Mouse (Mus musculus) regulatory T cell (primary cell): Measurements from ENCODE around the gene Chmp1a.
"Not testable (repeated sequence)": the region's sequence is repeated elsewhere in the genome, so short reads cannot be mapped to it uniquely, and the experiment has no call there.

Experiments
- in situ Hi-C: fragments of 300-600 bp; cut with MboI, MseI; formaldehyde crosslinking; loops from one replicate; pipeline ENCODE4 v1.15.1; 2025; ENCODE audit warnings: high pct_unique_total_duplicates

The Chmp1a gene

GRCm38 (mm10) chr8:123212321-123213117, at the start of gene Chmp1a, which contains the start of gene Spata33:
Gene Chmp1a, minus strand, starts transcription at chr8:123212763.
Gene Spata33, plus strand, starts transcription at chr8:123212832.
- in situ Hi-C loops, result no loop called here

- in situ Hi-C loops, result not testable (repeated sequence)
Measured at GRCm38 (mm10) chr8:123257593-123257992, 45.0 kb upstream of the Chmp1a start.

GRCm38 (mm10) chr8:123257114-123257513, 44.6 kb upstream of the Chmp1a start:
- in situ Hi-C loops, result no loop called here

GRCm38 (mm10) chr8:123255170-123255569, 42.6 kb upstream of the Chmp1a start:
- in situ Hi-C loops, result no loop called here

- in situ Hi-C loops, result no loop called here
Measured at GRCm38 (mm10) chr8:123254099-123254885, 41.7 kb upstream of the Chmp1a start, which contains the start of the genes Zfp276 and Vps9d1. Gene Zfp276, plus strand, starts transcription at chr8:123254195. Gene Vps9d1, minus strand, starts transcription at chr8:123254348.

- in situ Hi-C loops, result no loop called here
Measured at GRCm38 (mm10) chr8:123253451-123254098, 41.0 kb upstream of the Chmp1a start.

GRCm38 (mm10) chr8:123252925-123253324, 40.4 kb upstream of the Chmp1a start:
- in situ Hi-C loops, result no loop called here

GRCm38 (mm10) chr8:123250940-123251339, 38.4 kb upstream of the Chmp1a start:
- in situ Hi-C loops, result no loop called here

- in situ Hi-C loops, result loop anchor here (25.0 kb wide), 1 partner anchor 1386 kb away; no protein-coding TSS in a partner anchor
Measured at GRCm38 (mm10) chr8:123248596-123248995, 36.0 kb upstream of the Chmp1a start.

GRCm38 (mm10) chr8:123247748-123248147, 35.2 kb upstream of the Chmp1a start:
- in situ Hi-C loops, result loop anchor here (25.0 kb wide), 1 partner anchor 1385 kb away; no protein-coding TSS in a partner anchor

- in situ Hi-C loops, result loop anchor here (25.0 kb wide), 1 partner anchor 1383 kb away; no protein-coding TSS in a partner anchor
Measured at GRCm38 (mm10) chr8:123245543-123245942, 33.0 kb upstream of the Chmp1a start.

GRCm38 (mm10) chr8:123244382-123244781, 31.8 kb upstream of the Chmp1a start:
- in situ Hi-C loops, result loop anchor here (25.0 kb wide), 1 partner anchor 1382 kb away; no protein-coding TSS in a partner anchor

- in situ Hi-C loops, result loop anchor here (25.0 kb wide), 1 partner anchor 1381 kb away; no protein-coding TSS in a partner anchor
Measured at GRCm38 (mm10) chr8:123243053-123243452, 30.5 kb upstream of the Chmp1a start.

- in situ Hi-C loops, result loop anchor here (25.0 kb wide), 1 partner anchor 1380 kb away; no protein-coding TSS in a partner anchor
Measured at GRCm38 (mm10) chr8:123242107-123242923, 29.8 kb upstream of the Chmp1a start.

- in situ Hi-C loops, result loop anchor here (25.0 kb wide), 1 partner anchor 1377 kb away; no protein-coding TSS in a partner anchor
Measured at GRCm38 (mm10) chr8:123239398-123239797, 26.8 kb upstream of the Chmp1a start.

- in situ Hi-C loops, result loop anchor here (25.0 kb wide), 1 partner anchor 1374 kb away; no protein-coding TSS in a partner anchor
Measured at GRCm38 (mm10) chr8:123235520-123236497, 23.2 kb upstream of the Chmp1a start, which contains the start of gene Spata2l. Gene Spata2l, minus strand, starts transcription at chr8:123236233.

- in situ Hi-C loops, result loop anchor here (25.0 kb wide), 1 partner anchor 1373 kb away; no protein-coding TSS in a partner anchor
Measured at GRCm38 (mm10) chr8:123234918-123235519, 22.5 kb upstream of the Chmp1a start.

GRCm38 (mm10) chr8:123233760-123234159, 21.2 kb upstream of the Chmp1a start:
- in situ Hi-C loops, result loop anchor here (25.0 kb wide), 1 partner anchor 1371 kb away; no protein-coding TSS in a partner anchor
